Mouse (Mus musculus): ENCODE data around the gene Pepd.
A peak's percentile ranks its signal among the peaks of the same experiment; 100 is the strongest.

Pepd gene

GRCm38 (mm10) chr7:35027801-35028420 lies 115.7 kb downstream of the Pepd start:
- no peak for DNase-seq (ENCODE audit: low spot score)

- no peak for DNase-seq (ENCODE audit: low spot score)
These were observed 116.4 kb downstream of the Pepd start for GRCm38 (mm10) chr7:35028559-35028958.

GRCm38 (mm10) chr7:35029228-35029627 lies 117.0 kb downstream of the Pepd start:
- no peak for DNase-seq (ENCODE audit: low spot score)

GRCm38 (mm10) chr7:35029648-35030047 lies 117.5 kb downstream of the Pepd start:
- no peak for DNase-seq (ENCODE audit: low spot score)

GRCm38 (mm10) chr7:35030567-35030966 lies 118.4 kb downstream of the Pepd start:
- no peak for DNase-seq (ENCODE audit: low spot score)

- no peak for DNase-seq (ENCODE audit: low spot score)
These were observed 123.0 kb downstream of the Pepd start for GRCm38 (mm10) chr7:35035141-35035553.

- DNase-seq (ENCODE audit: low spot score) = no peak
These were observed 123.4 kb downstream of the Pepd start for GRCm38 (mm10) chr7:35035565-35035964.

GRCm38 (mm10) chr7:35036266-35036731 lies 124.1 kb downstream of the Pepd start:
- peak; percentile 36 for DNase-seq (ENCODE audit: low spot score)

- DNase-seq (ENCODE audit: low spot score) = no peak
These were observed 125.2 kb downstream of the Pepd start for GRCm38 (mm10) chr7:35037408-35037807.

GRCm38 (mm10) chr7:35040176-35040972 lies 128.2 kb downstream of the Pepd start:
- DNase-seq (ENCODE audit: low spot score) = no peak

- no peak for DNase-seq (ENCODE audit: low spot score)
These were observed 129.4 kb downstream of the Pepd start for GRCm38 (mm10) chr7:35041286-35042208.

- no peak for DNase-seq (ENCODE audit: low spot score)
These were observed 130.0 kb downstream of the Pepd start for GRCm38 (mm10) chr7:35042209-35042554.

- no peak for DNase-seq (ENCODE audit: low spot score)
These were observed 130.6 kb downstream of the Pepd start for GRCm38 (mm10) chr7:35042759-35043217.

GRCm38 (mm10) chr7:35043266-35043817 lies 131.2 kb downstream of the Pepd start:
- DNase-seq (ENCODE audit: low spot score) = no peak

GRCm38 (mm10) chr7:35044719-35045118 lies 132.5 kb downstream of the Pepd start:
- no peak for DNase-seq (ENCODE audit: low spot score)

- DNase-seq (ENCODE audit: low spot score) = no peak
These were observed 133.9 kb downstream of the Pepd start for GRCm38 (mm10) chr7:35046091-35046490.

- DNase-seq (ENCODE audit: low spot score) = no peak
These were observed 138.4 kb downstream of the Pepd start for GRCm38 (mm10) chr7:35050540-35050939.

GRCm38 (mm10) chr7:35053161-35053560 lies 141.0 kb downstream of the Pepd start:
- DNase-seq (ENCODE audit: low spot score) = no peak

- no peak for DNase-seq (ENCODE audit: low spot score)
These were observed 142.1 kb downstream of the Pepd start for GRCm38 (mm10) chr7:35054286-35054685.

- no peak for DNase-seq (ENCODE audit: low spot score)
These were observed 142.9 kb downstream of the Pepd start for GRCm38 (mm10) chr7:35054977-35055618.

- DNase-seq (ENCODE audit: low spot score) = peak; percentile 44
These were observed 143.6 kb downstream of the Pepd start for GRCm38 (mm10) chr7:35055619-35056435.

All from left cerebral cortex, adult 11 months (tissue).